Mouse (Mus musculus) adrenal gland, postnatal 4 days (tissue): ENCODE results near the gene Lsm7. TPM values are rescaled to one million over a fixed set of nuclear protein-coding genes. Genes with fewer than 3 reads are reported as not detected.

Source experiments
- DNase-seq, 2 experiments: peaks; one replicate each; pipeline ENCODE4 v3.0.0; 2021 to 2022; ENCODE audit warnings: low spot score in 2 of 2, mixed read lengths in 2 of 2
- long read RNA-seq, 2 experiments: library from polyadenylated mRNA; stranded (forward); transcript quantifications; one replicate each; pipeline ENCODE4 v2.0.0; 2021
- total RNA-seq, 2 experiments: library from RNA; stranded (reverse); gene quantifications; 2 replicates each; pipeline ENCODE4 v1.2.3; 2021

Lsm7 gene
- 10 to 100 TPM; 50.4 to 52.9 TPM for total RNA-seq
- long read RNA-seq, experiment 1, transcript Lsm7-201 (4 exons, 468 nt), result major isoform, 41 of 90 reads
- long read RNA-seq, experiment 1, transcript Lsm7-206 (2 exons, 785 nt), result minor isoform, 7 of 90 reads
- long read RNA-seq, experiment 1, transcript Lsm7-202 (3 exons, 646 nt), result minor isoform, 7 of 90 reads
- long read RNA-seq, experiment 1, partial matches to known transcripts, result 0 of 90 reads
- long read RNA-seq, experiment 1, other reads (novel, unspliced or antisense), result 35 of 90 reads
- long read RNA-seq, experiment 2, transcript Lsm7-201 (4 exons, 468 nt), result major isoform, 39 of 73 reads
- long read RNA-seq, experiment 2, transcript Lsm7-206 (2 exons, 785 nt), result minor isoform, 5 of 73 reads
- long read RNA-seq, experiment 2, partial matches to known transcripts, result 18 of 73 reads
- long read RNA-seq, experiment 2, other reads (novel, unspliced or antisense), result 4 of 73 reads

GRCm38 (mm10) chr10:80854913-80855748, at the start of gene Lsm7, which contains the start of gene Sppl2b:
Gene Lsm7 (minus strand): TSS chr10:80855209.
Gene Sppl2b (plus strand): TSS chr10:80855275.
- peak; percentile 95 to 98 for DNase-seq

- DNase-seq, result no peak
These were observed 49.7 kb upstream of the Lsm7 start for GRCm38 (mm10) chr10:80904709-80905108.

DNA sequence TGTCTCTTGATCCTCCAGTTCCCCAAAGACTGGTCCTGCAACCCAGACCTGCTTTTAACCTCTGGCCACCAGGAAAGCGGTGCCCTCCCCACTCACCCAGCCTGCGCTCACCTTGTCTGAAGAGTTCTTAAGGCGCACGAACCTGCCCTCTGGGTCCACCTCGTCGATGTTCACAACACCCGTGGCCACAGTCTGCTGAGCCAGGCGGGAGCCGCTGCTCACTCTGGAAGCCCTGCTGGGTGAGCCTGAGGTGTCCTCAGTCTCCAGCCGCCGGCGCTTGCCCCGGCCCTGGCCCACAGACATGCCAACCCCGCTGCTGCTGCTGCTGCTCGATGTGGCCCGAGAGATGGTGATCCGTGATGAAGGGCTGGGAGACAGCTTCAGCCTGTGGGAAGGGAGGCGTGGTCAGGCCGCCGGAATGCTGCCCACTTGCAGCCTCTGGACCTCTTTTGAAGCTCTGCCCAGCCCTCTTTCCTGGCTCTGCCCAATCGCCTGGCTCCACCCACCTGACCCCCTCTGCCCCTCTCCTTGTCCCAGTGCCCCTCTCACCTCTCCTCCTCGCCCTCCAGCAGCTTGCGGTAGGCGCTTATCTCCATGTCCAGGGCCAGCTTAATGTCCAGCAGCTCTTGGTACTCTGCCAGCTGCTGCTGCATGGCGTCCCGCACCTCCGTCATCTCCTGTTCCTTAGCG, 49.1 kb upstream of the Lsm7 start:
- DNase-seq, result no peak

DNA sequence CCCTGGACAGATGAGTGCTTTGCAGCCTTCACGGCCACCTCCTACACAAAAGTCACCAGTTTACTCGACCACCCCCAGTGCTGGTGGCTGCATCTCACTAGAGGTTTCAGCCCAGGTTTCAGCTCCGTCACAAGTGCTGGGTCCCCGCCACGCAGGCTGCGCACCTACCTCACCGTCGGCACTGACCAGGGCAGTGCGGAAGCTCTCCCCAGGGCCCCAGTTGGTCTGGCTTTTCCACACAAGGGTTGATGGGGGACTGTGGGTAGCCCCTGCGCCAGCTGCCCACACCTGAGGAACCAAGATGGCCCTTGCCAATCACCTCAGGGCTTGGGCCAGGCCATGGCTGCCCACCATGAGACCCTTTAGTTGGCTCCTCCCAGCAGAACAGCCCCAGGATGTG, 48.3 kb upstream of the Lsm7 start:
- DNase-seq, result no peak

GRCm38 (mm10) chr10:80902273-80902940, 47.4 kb upstream of the Lsm7 start:
- no peak for DNase-seq

DNA sequence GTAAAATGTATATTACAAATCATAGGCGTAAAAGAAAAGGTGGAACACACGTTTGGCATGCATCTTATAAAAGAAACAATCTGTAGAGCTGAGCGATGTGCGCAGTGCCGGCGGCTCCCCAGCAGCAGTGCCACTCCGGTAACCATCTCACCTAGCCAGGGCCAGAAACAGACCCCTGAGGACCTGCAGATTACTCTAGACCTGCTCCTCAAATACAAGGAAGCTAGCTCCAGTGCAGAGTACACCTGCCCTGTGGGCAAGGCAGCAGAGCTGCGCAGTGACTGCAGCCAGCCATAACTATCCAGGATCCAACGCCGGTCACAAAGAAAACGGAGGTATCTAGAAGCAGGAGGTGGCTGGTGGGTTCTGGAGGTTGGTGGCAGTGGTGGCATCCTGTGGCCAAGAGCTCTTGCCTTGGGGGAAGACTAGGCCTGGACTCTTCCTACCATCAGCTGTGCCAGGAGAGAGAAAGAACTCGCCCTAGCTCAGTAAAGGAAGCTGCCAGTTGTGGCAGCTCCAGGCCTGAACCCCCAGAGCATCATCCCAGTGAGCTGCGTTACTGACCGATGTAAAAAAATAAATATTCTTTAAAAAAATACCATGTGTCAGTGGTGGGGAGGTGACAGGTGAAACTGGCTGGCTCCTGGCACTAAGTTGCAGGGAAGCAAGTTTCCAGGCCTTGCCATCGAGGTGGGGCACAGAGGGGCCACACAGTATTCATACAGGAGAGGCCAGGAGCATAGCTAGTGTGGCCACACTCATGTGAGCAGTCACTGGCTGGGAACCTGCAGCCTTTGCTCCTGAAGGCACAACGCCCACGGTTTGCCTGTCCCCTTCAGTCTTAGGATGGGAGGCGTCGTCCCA, 46.6 kb upstream of the Lsm7 start:
- DNase-seq, result no peak

- peak; percentile 78 to 93 for DNase-seq
These were observed 45.6 kb upstream of the Lsm7 start, which contains the start of gene Timm13 for GRCm38 (mm10) chr10:80900318-80901247. Gene Timm13 (minus strand): TSS chr10:80900969.

DNA sequence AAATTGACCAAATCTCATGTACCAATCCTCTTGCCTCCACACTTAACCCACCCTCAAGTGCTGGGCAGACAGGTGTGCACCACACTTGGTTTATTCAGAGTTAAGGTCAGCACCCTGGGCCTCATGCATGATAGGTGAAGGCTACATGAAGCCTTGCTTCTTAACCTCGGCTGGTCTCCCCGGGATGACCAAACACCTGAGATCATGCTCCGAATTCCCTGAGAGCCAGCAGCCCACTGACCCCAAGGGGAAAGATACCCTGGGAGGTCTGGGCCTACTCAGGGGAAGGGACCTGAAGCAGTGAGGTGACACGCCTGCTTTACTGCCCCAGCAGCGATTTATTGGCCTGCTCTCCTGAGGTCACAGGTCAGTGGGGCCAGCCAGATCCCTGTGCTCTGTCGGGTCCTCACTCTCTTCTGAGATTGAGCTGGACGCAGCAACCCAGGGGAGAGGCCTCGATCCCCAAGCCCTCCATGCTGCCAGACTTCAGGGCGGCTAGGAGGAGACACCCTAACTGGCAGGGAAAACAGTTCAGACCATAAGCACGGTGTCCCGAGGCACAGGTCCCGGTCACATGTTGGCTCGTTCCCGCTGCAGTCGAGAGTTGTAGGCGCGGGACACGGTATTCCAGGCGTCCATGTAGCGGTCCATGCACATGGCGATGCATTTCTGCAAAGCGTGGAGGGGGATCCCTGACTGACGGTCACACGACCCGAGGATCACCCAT, 44.7 kb upstream of the Lsm7 start:
- DNase-seq, result no peak

DNA sequence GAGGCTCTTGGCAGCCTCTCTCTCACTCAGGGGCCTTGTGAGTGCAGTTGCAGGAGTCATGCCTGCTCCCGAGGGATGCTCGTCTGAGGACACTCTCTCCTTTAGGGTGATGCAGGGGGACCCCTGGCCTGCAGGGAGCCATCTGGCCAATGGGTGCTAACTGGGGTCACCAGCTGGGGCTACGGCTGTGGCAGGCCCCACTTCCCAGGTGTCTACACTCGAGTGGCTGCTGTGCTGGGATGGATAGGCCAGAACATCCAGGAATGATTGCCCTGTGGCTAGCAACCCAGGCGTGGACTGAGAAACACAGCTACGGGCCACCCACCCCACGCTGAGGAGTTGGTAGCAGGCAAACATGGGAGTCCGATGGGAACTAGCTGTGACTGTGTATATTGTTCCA, 44.1 kb upstream of the Lsm7 start:
- no peak for DNase-seq

GRCm38 (mm10) chr10:80897861-80898510, 43.0 kb upstream of the Lsm7 start:
- DNase-seq, result no peak

DNA sequence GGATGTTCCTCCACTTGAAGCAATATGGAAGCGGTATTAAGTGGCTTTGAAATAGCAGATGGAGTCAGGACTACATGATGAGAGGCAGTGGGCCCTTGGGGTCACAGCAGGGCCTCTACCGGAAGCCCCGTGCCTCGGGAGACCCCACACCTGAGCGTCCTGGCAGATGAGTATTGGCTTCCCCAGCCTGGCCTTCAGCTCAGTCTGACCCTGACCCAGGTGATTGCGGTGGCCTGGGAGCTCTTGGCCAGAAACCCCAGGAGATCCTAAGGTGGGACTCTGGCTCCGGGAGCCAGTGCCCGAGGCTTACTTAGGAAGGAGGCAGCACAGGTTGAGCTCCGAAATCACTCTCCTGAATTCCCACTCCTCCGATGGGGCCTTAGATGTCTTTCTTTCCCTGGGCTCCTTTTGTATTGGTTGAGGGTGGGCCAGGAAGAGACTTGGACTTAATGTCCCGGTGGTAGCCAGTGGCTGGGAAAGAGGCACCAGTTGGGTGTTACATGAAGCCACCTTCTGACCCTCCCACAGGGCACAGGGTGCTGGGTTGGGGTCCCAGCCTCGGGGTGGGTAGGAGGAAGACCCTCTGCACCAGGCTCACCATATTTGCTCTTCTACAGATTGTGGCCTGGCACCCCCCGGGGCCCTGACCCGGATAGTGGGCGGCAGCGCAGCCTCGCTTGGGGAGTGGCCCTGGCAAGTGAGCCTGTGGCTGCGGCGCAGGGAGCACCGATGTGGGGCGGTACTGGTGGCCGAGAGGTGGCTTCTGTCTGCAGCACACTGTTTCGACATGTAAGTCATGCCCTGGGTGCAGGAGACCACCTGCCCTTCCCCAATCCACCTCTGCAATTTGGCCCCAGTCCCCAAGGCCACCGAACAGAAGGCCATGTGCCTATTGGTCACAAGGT, 41.8 kb upstream of the Lsm7 start:
- no peak for DNase-seq

DNA sequence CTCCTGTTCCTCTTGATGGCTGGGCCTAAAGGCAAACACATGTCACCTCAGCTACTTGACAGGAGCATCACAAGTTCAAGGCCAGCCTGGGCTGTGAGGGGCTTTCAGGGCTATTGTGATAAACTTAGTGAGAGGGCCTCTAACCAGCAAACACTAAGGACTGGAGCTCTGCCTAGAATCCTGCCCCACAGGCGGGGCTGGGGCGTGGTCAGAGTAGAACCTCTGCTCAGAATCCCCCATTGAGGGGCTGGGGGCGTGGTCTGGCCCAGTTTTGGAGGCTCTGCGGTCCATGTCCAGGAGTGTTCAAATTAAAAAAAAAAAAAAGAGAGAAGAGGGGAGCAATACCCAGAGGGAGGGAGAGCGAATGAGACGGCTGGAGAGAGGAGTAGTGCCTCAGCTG, 40.7 kb upstream of the Lsm7 start:
- no peak for DNase-seq

DNA sequence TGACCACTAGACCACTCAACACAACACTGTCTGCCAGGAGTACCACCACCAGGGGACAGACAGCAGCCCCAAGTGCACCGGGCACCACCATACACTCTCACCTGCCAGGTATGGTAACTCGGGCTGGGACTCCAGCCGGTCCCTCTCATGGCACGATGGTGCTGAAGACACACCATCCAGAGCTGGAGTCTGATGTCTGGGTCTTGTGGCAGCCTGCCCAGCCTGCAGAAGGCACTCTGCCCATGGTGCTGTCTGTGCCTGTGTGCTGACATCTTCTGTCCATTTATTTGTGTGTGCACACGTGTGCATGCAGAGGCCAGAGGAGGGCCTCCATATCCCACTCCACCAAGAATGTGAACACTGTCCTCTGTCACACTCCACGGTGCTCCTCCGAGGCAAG, 40.1 kb upstream of the Lsm7 start:
- no peak for DNase-seq

- peak in 1 of 2 experiments; percentile 43 for DNase-seq
These were observed 32.2 kb upstream of the Lsm7 start for GRCm38 (mm10) chr10:80887181-80887580.

DNA sequence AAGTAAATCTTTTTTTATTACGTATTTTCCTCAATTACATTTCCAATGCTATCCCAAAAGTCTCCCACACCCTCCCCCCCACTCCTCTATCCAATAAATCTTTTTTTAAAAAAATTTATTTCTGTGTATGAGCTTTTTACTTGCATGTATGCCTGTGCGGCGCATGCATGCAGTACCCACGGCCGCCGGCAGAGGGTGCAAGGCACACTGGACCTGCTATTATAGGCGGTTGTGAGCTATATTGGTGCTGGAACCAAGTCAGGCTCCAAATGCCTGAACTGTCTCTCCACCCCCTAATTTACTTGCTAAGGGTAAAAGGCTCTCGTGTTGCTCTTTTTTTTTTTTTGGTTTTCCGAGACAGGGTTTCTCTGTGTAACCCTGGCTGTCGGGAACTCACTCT, 26.3 kb upstream of the Lsm7 start:
- peak in 1 of 2 experiments; percentile 68 for DNase-seq

DNA sequence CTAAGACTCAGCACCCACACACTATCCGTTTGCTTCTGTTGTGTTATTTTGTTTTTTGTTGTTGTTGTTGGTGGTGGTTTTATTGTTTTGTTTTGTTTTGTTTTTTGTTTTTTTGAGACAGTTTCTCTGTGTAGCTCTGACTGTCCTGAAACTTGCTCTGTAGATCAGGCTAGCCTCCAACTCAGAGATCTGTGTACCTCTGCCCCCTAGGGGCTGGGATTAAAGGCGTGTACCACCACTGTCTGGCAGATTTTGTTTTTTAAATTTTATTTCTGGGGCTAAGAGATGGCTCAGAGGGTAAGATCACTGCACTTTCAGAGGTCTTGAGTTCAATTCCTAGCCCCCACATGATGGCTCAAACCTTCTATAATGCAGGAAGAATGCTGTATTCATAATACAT, 25.9 kb upstream of the Lsm7 start:
- no peak for DNase-seq
